Mouse (Mus musculus) kidney, adult 8-10 months (tissue): ENCODE measurements at regions not wholly inside any gene's neighbourhood (a gene's known extent, or its start where the extent isn't known, plus 50 kb on each side); places are given as distances from the start of the nearest gene placed in this dataset.

Source experiments
- DNase-seq, 2 experiments: peaks; one replicate each; pipeline ENCODE4 v3.0.0; 2022

DNA sequence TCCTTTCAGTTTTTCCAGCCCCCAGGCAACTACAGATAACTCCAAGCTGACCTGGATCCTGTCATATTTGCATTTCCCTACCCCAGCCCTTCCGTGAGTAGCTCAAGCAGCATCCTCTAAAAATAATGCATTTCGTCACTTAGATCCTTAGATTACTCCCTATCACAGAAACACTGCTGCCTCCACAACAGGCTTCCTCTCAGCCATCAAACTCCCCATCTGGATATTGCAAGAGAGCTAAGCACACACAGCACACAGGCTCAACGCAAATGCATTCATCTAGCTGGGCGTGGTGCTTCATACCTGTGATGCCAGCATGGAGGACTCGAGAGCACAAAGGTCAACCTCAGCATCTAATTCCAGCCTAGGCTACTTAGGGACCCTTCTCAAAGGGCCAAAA lies 260.9 kb downstream of the Sox4 start:
- no peak for DNase-seq

DNA sequence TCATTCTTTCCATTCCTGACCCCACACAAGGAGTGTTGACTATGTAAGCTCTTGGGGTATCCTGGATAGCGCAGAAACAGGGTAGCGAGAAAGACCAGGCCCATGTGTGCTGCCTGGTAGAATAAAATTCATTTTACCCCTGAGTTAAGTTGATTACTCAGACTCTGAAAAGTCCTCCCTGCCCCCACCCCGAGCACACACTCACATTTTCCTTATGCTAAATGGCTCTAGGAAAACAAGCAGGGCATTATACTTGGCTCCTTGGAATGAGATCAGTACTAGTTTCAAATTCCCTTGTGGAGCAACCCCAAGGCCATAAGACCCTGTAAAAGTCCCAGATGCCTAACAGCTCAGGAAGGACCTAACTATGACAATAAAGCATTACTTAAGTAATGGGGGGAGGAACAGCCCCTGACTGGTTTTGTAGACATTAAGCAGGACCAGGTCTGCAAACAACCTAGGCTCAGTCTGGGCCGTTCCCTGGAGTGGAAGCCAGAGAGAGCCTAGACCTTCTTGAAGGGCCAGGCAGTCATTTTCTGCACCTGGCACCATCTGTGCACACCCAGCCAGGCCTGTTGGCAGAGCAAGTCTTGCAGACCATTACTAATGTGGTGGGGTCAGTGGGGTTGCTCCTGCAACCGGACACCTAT lies 262.9 kb downstream of the Sox4 start:
- no peak for DNase-seq

DNA sequence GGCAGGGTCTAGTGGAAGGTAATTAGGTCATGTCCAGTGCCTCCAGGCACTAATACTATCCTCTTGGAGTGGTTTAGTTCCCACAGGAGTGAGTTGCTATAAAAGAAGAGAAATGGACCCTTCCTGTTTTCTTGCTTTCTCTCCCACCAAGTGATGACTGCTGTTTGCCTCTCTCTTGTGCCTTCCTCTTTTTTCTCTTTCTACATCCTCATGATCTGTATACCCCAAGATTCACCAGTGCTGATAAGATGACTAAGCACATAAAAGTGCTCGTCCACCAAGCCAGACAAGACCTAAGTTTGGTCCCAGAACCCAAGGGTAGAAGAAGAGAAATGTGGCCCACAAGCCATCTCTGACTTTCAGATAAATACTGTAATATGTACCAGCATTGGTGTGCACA lies 265.7 kb downstream of the Sox4 start:
- DNase-seq = no peak

DNA sequence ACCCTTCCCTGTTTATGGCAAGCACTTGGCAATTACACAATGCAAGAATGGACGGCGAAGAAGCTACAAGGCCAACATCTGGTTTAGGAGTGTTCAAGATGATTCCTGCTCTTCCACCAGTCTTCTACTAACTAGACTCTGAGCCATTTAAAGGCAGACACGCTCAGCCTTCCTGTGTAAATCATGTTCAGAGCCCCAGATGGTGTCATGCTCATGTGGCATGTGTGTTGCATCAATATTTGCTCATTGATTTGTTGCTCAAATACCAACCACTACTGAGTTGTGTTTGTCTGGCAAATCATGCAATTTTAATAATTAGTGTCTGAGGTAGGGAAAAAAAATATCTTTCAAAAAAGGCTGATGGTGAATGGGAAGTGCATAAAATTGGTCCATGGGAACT lies 269.2 kb downstream of the Sox4 start:
- DNase-seq = no peak

DNA sequence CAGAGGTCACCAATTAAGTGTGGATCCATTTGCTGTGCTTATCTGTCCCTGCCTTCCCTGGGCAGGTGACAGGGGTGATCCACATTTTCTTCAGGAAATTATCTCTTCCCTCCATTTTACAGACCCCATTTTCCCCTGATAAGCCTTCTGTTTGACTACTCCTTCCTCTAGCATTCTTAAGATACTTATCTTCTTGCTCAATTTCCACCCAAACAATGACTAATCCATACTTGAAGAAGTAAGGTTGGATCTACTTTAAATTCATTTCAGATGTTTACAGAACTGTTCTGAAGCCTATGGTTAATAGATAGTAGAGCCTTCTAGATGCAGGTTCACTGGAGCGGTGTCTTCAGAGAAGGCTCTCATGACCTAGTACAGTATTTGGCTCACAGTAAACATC lies 273.2 kb downstream of the Sox4 start:
- no peak for DNase-seq

DNA sequence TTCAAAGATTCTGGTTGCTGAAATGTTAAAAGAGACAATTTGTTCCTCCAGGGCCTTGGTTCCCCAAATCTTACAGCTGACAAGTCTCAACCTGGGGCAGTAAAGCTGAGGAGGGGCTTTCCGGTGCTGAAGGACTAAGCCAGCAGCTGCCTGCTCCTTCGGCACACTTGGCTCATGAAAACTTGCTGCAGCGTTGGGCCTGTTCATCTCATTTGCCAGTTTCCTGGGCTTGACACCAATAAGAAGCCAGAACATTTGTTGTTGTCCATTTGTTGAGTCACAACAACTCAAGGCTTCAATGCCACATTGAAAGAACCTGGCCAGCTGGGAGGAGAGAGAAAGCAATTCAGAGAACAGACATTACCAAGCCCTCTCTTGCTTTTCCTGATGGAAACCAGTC lies 279.9 kb downstream of the Sox4 start:
- no peak for DNase-seq

DNA sequence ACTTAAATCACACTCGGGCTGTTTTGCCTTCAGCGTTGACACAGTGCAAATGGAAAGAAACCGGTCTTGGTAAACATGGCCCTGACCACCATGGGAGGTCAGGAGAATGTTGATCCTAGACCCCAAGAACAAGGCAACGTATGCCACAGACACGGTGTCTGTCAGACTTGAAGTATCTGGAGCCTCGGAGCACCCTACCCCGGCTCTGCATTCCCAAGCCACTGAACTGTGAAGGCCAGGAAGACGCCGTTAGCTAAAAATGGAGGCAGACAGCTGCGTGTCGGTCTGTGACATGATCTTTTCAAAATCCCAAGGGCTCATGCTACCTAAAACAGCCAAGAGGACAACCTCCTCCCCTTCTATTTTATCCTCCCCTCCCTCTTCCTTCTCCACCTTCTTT lies 282.0 kb downstream of the Sox4 start:
- DNase-seq = peak; percentile 11 to 47

DNA sequence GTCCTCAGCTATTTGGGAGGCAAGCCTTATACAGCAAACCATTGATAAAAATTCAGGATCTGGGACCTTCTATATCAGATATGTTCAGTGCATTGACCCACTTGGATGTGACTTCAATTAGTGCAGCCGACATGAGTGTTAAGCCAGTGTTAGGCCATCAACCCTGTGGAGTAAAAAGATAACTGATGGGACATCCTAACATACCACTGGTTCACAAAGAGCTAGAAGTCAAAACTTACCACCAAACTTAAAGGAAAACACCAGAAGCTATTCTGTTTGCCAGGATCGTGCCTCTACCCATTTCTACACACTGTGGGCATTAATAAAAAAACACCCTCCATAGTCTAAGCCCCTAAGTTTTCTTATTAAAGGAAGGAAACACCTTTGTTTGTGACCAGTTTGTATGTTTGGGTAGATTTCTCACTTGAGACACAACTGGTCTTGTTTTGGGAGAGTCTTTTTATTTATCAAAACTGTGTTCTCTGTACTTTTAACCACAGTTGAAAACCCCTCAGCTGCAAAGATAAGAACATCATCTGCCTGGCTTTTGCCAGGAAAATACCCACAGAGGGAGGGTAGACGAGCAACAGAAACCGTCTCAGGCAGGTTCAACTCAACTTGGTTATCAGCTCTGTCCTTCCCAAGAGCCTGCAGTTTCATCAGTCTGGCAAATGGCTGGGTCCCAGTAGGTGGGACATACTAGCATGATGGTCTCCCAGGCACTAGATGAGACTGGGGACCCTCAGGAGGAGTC lies 283.5 kb downstream of the Sox4 start:
- no peak for DNase-seq

DNA sequence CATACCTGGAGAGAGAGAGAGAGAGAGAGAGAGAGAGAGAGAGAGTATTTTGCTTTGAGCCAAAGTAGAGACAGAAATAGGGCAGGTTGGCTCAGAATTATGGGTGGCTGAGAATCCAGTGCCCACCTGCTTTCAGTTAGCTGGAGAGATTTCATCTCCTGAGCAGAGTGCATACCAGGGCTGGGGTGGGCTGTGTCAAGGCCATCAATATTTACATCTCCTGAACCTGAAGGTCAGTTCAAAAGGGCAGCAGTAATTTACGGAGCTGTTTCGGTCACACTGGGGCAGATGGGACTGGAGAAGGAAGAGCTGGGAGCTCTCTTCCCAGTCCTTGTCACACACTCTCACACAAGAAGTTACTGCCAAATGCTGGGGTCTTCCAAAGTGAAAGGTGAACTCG lies 286.7 kb downstream of the Sox4 start:
- DNase-seq = no peak

DNA sequence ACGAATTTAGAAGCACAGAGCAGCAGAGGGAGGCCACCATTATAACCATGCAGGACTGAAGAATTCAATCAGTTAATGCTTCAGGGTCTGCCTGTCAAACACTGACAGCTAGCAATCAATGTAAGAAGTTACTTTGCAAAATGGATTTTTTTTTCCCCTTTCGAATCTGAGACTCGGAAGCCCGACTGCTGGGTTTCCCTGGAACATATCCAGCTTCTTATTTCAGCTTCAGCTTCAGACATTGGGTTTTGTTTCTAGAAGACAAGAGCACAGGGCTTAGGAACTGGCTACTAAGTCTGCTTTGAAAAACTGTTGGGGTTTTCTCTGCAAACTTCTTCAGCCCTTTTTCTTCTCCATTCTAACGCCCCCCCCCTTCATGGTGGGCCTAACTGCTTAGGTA lies 288.4 kb downstream of the Sox4 start:
- no peak for DNase-seq

DNA sequence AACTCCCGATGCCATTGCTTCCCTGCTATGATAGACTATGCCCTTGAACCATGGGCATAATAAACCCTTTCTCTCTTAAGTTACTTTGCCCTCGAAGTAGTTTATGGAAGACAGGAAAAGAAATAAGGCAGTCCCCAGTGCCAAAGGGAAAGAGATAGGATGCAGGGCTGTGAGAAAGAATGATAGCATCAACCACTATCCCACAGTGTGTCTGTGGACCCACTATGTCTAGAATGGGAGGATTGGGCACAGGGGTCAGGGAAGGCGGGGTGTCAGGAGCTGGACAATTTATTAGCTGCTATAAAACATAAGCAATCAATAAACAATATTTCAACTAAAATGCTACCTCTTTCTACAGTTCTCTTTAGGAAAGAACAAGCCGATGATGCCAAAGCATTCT lies 288.8 kb downstream of the Sox4 start:
- DNase-seq = no peak

DNA sequence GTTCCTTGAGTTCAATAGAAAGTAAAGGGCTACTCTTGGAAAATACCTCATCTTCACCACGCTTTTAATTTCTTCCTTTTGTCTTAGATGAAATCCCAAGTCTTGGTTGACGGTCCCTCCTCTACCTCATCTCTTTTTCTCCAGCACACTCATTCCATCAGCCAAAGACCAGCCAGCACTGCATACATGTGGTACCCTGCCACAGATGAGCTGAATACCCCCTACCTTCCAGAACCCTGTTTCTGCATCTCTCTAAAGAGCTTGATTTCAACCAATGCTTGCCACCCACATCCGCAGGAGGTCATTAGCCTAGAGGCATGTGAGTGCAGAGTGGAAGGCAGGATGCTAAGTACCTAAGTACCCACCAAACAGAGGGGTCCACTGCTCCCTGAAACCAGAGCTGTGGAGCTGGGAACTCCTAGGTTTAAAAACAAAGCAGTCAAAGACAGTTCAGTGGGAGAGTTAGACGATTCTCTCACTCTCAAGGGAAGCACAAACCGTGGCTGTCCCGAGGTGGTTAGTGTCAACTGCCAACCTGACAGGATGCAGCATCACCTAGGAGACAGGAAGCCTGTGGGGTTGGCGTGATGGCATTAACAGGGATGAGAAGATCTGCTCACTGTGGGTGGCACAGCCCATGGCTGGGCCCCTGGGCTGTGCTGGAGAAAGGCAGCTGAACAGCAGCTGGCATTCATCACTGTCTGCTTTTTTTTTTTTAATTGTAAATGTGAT lies 289.4 kb downstream of the Sox4 start:
- DNase-seq = no peak

DNA sequence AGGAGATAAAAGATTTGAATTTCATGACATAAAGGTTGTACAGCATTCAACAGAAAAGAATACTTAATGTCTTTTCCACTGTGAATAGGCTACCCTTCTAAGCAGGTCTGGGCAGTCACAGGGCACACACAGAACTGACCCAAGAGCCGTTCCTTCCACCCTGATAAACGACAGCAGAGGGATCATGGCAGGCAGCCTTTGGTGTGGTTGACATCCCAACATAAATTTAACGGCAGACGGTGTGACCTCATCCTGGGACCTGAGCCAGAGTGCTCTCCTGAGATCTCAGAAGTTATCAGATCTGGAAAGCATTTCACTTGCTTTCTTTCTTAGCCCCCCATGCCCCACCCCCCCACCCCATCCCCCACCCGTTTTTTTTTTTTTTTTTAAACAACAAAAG lies 290.1 kb downstream of the Sox4 start:
- DNase-seq = peak; percentile 29 to 37

DNA sequence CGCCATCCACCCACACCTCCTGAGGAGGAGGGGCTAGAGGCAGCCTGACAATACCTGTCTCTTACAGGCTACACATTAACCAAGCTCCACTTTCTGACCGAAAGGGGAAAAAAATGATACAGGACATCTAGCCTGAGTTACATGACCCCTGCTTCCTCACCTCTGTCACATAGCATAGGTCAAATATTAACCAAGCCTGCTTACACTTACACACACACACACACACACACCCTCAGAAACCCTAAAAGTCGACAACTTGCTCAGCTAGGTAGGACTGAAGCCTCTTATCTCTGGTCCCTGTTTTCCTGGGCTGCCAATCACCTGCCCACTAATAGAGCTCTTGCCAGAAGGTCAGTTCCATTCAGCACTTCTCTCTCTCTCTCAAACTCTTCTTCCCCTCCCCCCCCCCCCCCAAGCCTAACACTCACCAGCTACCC lies 291.2 kb downstream of the Sox4 start:
- DNase-seq = peak in 1 of 2 experiments; percentile 54

DNA sequence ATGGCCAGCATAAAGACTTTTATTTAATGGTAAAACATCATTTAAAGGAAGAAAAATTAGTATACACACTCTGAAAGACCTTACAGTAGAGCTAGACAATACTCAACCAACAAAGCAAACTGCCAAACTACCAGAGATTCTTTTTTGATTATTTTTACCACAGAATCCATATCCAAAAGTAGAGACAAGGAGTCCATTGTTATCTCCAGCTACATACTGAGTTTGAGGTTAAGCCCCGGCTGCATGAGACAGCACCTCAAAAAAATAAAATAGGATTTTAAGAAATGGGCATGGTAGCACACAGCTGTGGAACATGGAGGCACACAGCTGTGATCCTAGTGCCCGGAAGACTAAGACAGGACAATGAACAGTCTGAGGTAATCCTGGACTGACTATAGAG lies 293.4 kb downstream of the Sox4 start:
- DNase-seq = no peak

DNA sequence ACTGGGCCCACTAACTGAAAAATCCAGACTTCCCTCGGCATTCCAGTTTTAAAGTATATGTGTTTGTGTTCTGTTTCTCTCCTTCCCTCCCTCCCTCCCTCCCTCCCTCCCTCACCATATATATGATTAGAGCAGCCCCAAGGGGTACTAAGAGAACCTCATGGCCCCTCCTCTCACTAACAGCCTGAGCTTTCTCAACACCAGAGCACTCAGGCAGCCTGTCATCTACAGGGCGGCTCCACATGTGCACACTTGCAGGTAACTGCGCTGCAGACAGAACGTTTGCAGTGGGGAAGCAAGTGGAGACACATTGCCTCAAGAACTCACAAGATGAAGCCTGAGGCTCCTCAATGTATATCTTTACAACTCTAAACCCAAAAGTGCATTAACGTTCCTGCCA lies 294.9 kb downstream of the Sox4 start:
- no peak for DNase-seq

DNA sequence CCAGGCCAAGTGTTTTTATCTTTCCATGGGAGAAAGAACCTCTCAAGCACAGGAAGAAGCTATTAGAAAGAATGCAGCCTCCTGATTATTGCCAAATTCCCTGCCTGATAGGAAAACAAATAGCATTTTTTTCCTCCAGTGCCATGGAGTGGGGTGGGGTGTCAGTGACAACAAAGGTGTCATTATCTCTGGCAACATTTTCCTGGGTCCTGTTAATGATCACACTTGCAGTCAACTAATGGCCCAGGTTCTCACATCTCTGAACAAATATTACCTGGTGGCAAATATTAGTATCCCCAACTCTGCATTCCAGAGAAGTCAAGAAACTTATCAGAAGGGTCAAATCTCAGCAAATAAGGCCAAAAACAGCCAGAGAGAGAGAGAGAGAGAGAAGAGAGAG lies 298.6 kb downstream of the Sox4 start:
- no peak for DNase-seq

DNA sequence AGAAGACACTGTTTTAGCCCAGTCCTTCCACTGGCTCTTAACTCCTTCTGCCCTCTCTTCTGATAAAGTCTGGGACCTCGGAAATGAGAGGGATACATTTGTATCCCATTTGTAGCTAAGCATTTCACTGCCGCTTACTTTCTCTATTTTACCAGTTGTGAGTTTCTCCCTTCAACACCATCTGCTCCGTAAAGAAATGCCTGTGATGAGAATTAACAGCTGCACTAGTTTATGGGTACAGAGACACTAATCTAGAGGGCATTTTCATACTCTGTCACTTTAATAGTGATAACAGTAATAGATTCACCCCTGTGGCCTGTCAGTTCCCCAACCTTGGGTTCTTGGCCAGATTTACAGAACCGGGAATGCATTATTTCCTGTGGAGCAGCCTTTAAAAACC lies 300.2 kb downstream of the Sox4 start:
- DNase-seq = no peak

DNA sequence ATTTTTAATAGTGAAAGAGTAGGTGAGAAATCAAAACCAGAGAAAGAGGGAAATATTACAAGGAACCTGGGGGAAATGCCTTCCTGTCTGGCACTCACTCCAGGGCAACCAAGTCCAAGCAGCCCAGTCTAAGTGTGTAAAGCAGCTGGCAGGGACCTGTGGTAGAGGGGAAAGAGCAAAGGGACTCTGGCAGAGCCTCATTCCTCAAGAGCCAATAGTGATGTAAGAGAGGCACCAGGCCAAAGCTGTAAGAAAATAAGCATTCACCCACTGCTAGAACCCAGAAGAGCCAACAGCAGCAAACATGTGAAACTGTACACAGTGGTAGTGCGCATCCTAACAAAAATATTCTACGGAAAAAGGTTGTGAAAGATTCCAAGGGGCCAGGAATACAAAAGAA lies 301.7 kb downstream of the Sox4 start:
- DNase-seq = peak; percentile 47 to 75

DNA sequence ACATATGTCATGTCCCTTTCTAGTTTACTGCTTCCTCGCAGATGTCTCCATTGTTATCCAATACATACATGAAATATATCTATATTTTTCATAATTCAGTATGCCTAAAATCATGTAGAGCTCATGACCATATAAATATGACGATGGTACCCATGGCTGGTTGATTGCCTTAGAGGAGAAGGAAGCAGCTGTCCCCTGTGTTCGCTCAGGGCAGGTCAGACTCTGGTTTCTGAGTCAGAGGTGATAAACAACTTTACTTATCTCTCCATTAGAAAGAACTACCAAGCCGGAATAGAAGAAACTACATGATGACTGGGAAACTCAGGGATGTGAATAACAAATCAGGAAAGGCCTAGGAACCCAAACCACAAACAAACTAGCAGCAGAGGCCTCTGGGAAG lies 307.6 kb downstream of the Sox4 start:
- no peak for DNase-seq

DNA sequence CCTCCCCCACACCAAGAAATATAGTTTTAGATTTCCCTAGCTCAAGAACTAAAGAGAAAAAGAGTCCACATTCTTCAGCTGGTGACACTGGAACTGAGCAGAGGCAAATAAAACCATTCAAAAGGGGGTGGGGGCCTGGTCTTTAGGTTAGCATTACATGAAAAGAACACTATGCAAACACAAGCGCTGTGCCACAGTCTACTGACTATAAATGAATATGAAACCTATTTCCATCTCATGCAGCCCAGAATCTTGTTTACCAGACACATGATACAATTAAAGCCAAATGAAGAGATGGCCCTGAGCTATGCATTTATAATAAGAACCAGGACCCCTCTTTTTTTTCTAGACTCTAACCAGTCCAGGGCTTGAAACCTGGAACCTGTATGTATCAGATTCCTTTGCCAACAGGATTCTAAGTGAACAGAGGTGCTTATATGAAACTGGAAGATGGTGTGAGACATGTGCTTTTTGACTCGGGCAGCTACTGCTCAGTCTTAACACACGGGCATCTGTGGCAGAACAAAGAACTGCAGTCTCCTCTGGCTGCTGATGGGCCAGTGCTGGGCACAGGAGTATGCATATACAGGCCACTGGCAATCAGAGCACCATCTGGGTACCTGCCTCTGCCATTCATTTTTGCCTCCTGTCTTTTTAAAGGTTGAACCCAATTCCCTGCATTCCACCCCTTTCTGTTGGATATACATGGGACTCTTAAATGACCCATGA lies 308.5 kb downstream of the Sox4 start:
- DNase-seq = no peak

DNA sequence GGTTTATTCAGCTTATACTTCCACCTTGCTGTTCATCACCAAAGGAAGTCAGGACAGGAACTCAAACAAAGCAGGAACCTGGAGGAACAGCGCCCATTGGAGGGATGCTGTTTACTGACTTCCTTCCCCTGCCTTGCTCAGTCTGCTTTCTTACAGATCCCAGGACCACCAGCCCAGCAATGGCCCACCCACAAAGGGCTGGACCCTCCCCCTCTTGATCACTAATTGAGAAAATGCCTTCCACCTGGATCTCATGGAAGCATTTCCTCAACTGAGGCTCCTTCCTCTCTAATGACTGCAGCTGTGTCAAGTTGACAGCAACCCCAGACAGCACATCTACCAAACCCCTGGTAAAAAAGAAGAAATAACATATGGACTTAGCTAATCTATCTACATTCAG lies 312.7 kb downstream of the Sox4 start:
- no peak for DNase-seq

DNA sequence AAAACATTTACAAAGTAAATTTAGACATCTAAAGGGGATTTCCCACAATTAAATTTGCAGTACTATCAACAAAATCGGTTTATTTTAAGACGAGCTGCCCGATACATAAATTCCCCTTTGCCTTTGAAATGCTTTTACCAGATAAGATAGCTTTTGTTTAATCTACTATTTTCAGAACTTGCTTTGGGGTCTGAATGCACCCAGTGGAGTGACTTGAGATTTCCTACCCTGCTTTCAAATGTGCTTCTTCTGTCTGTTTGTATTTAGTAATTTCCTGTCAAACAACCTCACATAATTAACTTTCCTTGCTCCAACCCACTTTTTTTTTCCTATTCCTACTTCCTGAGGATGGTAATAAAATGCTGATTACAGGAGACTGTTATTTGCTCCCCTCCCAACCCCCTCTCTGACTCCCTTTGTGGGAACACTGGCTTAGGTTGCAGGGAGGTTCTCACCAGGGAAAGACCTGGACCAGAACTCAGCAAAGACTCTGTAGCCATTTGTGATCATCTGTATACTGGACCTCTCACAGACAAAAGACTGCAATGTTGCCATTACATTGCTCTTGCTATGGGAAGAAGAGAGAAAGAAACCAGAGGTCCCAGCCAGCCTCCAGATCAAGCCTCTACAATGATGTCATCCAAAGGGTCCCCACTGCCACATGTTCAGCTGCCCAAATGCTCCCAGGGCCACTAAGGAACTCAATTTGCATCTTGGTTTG lies 318.1 kb downstream of the Sox4 start:
- no peak for DNase-seq
